Comparison of ENCODE assay signal across 8 mouse cellular contexts in genomic region chr12:44328381-44329315, GRCm38 (mm10). TPM values are rescaled to one million over a fixed set of nuclear protein-coding genes. Genes with fewer than 3 reads are reported as not detected.
A peak's percentile ranks its signal among the peaks of the same experiment; 100 is the strongest.
DNase-seq lines count a peak whose midpoint lies in the region; ATAC-seq and TF ChIP-seq lines count a peak whose summit lies in the region.

Gene Nrcam (plus strand): TSS chr12:44328885.

- DNase-seq in spleen, adult 2 months (ENCODE audit: low read depth in 1 of 2, low spot score in 2 of 2): no peak
- no peak for DNase-seq in spleen, adult 12 weeks (ENCODE audit: low spot score)
- DNase-seq in gastrocnemius, postnatal 4 days (ENCODE audit: low spot score in 2 of 2): peak; percentile 24 to 49
- peak; percentile 21 for DNase-seq in kidney, adult 2 months
- peak; percentile 7 for DNase-seq in urinary bladder, postnatal 14 days (ENCODE audit: low spot score)

- H3K4me1 ChIP-seq in spleen, adult 2 months (ENCODE audit: control insufficient read depth, insufficient read depth, insufficient read length): peaks cover 13% of the 10 kb centered on the region; the same call in 1 of the 2 replicates
- 0 out of 2 replicates have a peak, but pooled peaks cover 4% of the 10 kb centered on the region for H3K4me1 ChIP-seq in kidney, adult 2 months (ENCODE audit: control insufficient read depth, insufficient read depth, low read length)
- H3K4me1 ChIP-seq in limb, embryonic 15.5 days: peaks cover 15% of the 10 kb centered on the region
- peaks cover 26% of the 10 kb centered on the region for H3K4me1 ChIP-seq in midbrain, embryonic 16.5 days (ENCODE audit: control insufficient read depth, insufficient read depth, low read length)

- ATAC-seq in common myeloid progenitor, adult 5-6 weeks (replicated peaks; ENCODE audit: low read depth, poor library complexity, severe bottlenecking): peak; percentile 52
- peak; percentile 62 for ATAC-seq in limb, embryonic 15.5 days (ENCODE audit: insufficient number of reproducible peaks, low FRiP score, low TSS enrichment, low read depth)
- ATAC-seq in midbrain, embryonic 16.5 days: peak; percentile 73

- H3K4me3 ChIP-seq in spleen, adult 2 months (ENCODE audit: extremely low read depth, insufficient read depth, insufficient read length): peak within 1 kb of the TSS; percentile 47; the same call in 1 of the 2 replicates
- peak within 1 kb of the TSS; percentile 89 for H3K4me3 ChIP-seq in kidney, adult 2 months (ENCODE audit: insufficient read depth, low read depth, low read length)
- peak within 1 kb of the TSS; percentile 52 for H3K4me3 ChIP-seq in limb, embryonic 15.5 days
- peak within 1 kb of the TSS; percentile 91 for H3K4me3 ChIP-seq in midbrain, embryonic 16.5 days (ENCODE audit: low read depth, low read length)

- no peak within 1 kb of the TSS for H3K27ac ChIP-seq in spleen, adult 2 months (ENCODE audit: insufficient read depth, low read length)
- H3K27ac ChIP-seq in kidney, adult 2 months (ENCODE audit: insufficient read depth, low read depth, low read length): no peak within 1 kb of the TSS
- H3K27ac ChIP-seq in limb, embryonic 15.5 days: no peak within 1 kb of the TSS
- peak within 1 kb of the TSS; percentile 94 for H3K27ac ChIP-seq in midbrain, embryonic 16.5 days (ENCODE audit: low read length)

- no peak for TF ChIP-seq CTCF in spleen, adult 2 months (IDR thresholded peaks at IDR 0.05; ENCODE audit: extremely low read depth, insufficient read depth, insufficient read length, insufficient replicate concordance)
- no peak for TF ChIP-seq CTCF in kidney, adult 2 months (conservative IDR thresholded peaks at IDR 0.05; ENCODE audit: insufficient read depth, insufficient read length, low read depth, low read length)

- H3K9me3 ChIP-seq in limb, embryonic 15.5 days: no peaks in the 10 kb centered on the region
- H3K9me3 ChIP-seq in midbrain, embryonic 16.5 days (replicated peaks; ENCODE audit: control insufficient read depth, low read length, poor library complexity, severe bottlenecking): no peaks in the 10 kb centered on the region

- peaks cover 12% of the 10 kb centered on the region for H3K27me3 ChIP-seq in spleen, adult 2 months (ENCODE audit: control insufficient read depth, insufficient read depth, low read length)
- no peaks in the 10 kb centered on the region for H3K27me3 ChIP-seq in kidney, adult 2 months (replicated peaks; ENCODE audit: control insufficient read depth, insufficient read depth, low read length)
- H3K27me3 ChIP-seq in limb, embryonic 15.5 days: peaks cover 25% of the 10 kb centered on the region
- H3K27me3 ChIP-seq in midbrain, embryonic 16.5 days (ENCODE audit: control insufficient read depth, insufficient read depth, low read depth, low read length): no peaks in the 10 kb centered on the region

- TF ChIP-seq POLR2A in spleen, adult 2 months (IDR thresholded peaks at IDR 0.05; ENCODE audit: low read depth, low read length): no peak
- TF ChIP-seq POLR2A in kidney, adult 2 months (IDR thresholded peaks at IDR 0.05; ENCODE audit: low read depth, low read length): no peak

- 9% methylated on average over 72 of the region's 74 CpGs for WGBS in spleen, adult 2 months
- WGBS in kidney, adult 2 months: 6% methylated on average over 73 of the region's 74 CpGs
- 3% methylated on average over 69 of the region's 74 CpGs for WGBS in limb, embryonic 15.5 days
- WGBS in midbrain, embryonic 16.5 days: 1% methylated on average over 69 of the region's 74 CpGs

- H3K9ac ChIP-seq in limb, embryonic 15.5 days: peak within 1 kb of the TSS; percentile 35
- peak within 1 kb of the TSS; percentile 94 for H3K9ac ChIP-seq in midbrain, embryonic 16.5 days (ENCODE audit: low read depth, low read length)

- no peaks in the 10 kb centered on the region for H3K36me3 ChIP-seq in spleen, adult 2 months (ENCODE audit: control insufficient read depth, insufficient read depth, low read length)
- no peaks in the 10 kb centered on the region for H3K36me3 ChIP-seq in kidney, adult 2 months (ENCODE audit: control insufficient read depth, insufficient read depth, low read length)
- H3K36me3 ChIP-seq in limb, embryonic 15.5 days: no peaks in the 10 kb centered on the region
- H3K36me3 ChIP-seq in midbrain, embryonic 16.5 days (ENCODE audit: control insufficient read depth, insufficient read depth, low read length): no peaks in the 10 kb centered on the region

- H3K4me2 ChIP-seq in limb, embryonic 15.5 days: peak within 1 kb of the TSS; percentile 98
- H3K4me2 ChIP-seq in midbrain, embryonic 16.5 days (ENCODE audit: low read length): peak within 1 kb of the TSS; percentile 61

RNA-seq across cellular contexts. Expression of gene Nrcam, which starts in this region (rescaled TPM):
- 0.06 TPM in 1 of 2 replicates, not detected in the other for polyA plus RNA-seq in spleen, adult 2 months (2012; rRNA removed)
- 0.27 and 0.78 TPM in 2 replicates for total RNA-seq in common myeloid progenitor, adult 5-6 weeks (2017)
- 10 to 100 TPM in 1 of 2 experiments, 1 to 10 TPM in 1; 8.0 to 11.3 TPM for total RNA-seq in gastrocnemius, postnatal 4 days (2021)
- 0.56 and 0.59 TPM in 2 replicates for polyA plus RNA-seq in kidney, adult 2 months (2012; rRNA removed)
- polyA plus RNA-seq in limb, embryonic 15.5 days (2015; fragmentation: Nextera tagmentation; extraction: Ambion mirVana): 2.8 and 4.7 TPM in 2 replicates
- 148 and 160 TPM in 2 replicates for polyA plus RNA-seq in midbrain, embryonic 16.5 days (2015; fragmentation: Nextera tagmentation; extraction: Ambion mirVana)

Comparison
In these comparisons a context has a peak if more than half of its experiments do, and no peak if none do; other contexts are left out.
1. RNA of gene Nrcam (polyA plus RNA-seq): 148 to 160 TPM in midbrain, embryonic 16.5 days; 2.8 to 4.7 TPM in limb, embryonic 15.5 days, 0.56 to 0.59 TPM in kidney, adult 2 months and 0.06 TPM in spleen, adult 2 months; every median in the first group is over 10 times any median in the second.
2. Peak in ATAC-seq in common myeloid progenitor, adult 5-6 weeks; RNA of the gene not detected or under 1 TPM.
3. Peak in DNase-seq and H3K4me3 ChIP-seq in kidney, adult 2 months; RNA of the gene not detected or under 1 TPM.
4. DNase-seq: peak in gastrocnemius, postnatal 4 days (2 of 2) and urinary bladder, postnatal 14 days (single experiment); none in spleen, adult 2 months (0 of 2) and spleen, adult 12 weeks (single experiment).
5. Peak in every context shown above with its lines, with median percentiles within 50 percentile points of each other: H3K4me3 ChIP-seq and ATAC-seq.